Mouse (Mus musculus) forebrain, embryonic 12.5 days (tissue): ENCODE measurements around the gene Ltbp1. TPM values are rescaled to one million over a fixed set of nuclear protein-coding genes. Genes with fewer than 3 reads are reported as not detected.
"Not testable (repeated sequence)": the region's sequence is repeated elsewhere in the genome, so short reads cannot be mapped to it uniquely, and the experiment has no call there.

Source experiments
- ATAC-seq: fragments of 200-750 bp; cut with Nextera tagmentation; 2 replicates; pipeline ENCODE4 v1.8.0; 2017; ENCODE audit warnings: moderate TSS enrichment; ENCODE audit not compliant: low FRiP score
- H3K27ac ChIP-seq: fragments of 300-500 bp; sonication (generic); 2 replicates; pipeline ENCODE4 v1.5.1; 2016; ENCODE audit warnings: mild to moderate bottlenecking
- H3K27me3 ChIP-seq: fragments of 300-500 bp; sonication (generic); 2 replicates; pipeline ENCODE4 v1.6.1; 2016; ENCODE audit warnings: mild to moderate bottlenecking
- H3K36me3 ChIP-seq: fragments of 300-500 bp; sonication (generic); replicated peaks from 2 replicates; pipeline ENCODE4 v1.6.1; 2016; ENCODE audit warnings: mild to moderate bottlenecking
- H3K4me1 ChIP-seq: fragments of 300-500 bp; sonication (generic); 2 replicates; pipeline ENCODE4 v1.6.1; 2016
- H3K4me2 ChIP-seq: fragments of 300-500 bp; sonication (generic); 2 replicates; pipeline ENCODE4 v1.6.1; 2016; ENCODE audit warnings: mild to moderate bottlenecking, moderate library complexity
- H3K4me3 ChIP-seq: fragments of 300-500 bp; sonication (generic); replicated peaks from 2 replicates; pipeline ENCODE4 v1.5.1; 2016; ENCODE audit warnings: mild to moderate bottlenecking
- H3K9ac ChIP-seq: fragments of 300-500 bp; sonication (generic); 2 replicates; pipeline ENCODE4 v1.6.1; 2016; ENCODE audit warnings: mild to moderate bottlenecking
- H3K9me3 ChIP-seq: fragments of 300-500 bp; sonication (generic); 2 replicates; pipeline ENCODE4 v1.6.1; 2016
- WGBS: fragments of 180-500 bp; shearing (Covaris S2); methylation state at CpG from one replicate; pipeline ENCODE4 v1.1.7; 2016; 5-methylcytosine and 5-hydroxymethylcytosine counted together
- polyA plus RNA-seq: library from polyadenylated mRNA; unstranded; fragments of >200 nt; fragmentation: Nextera tagmentation; extraction: Ambion mirVana; gene quantifications from 2 replicates; pipeline ENCODE4 v1.2.1, GENCODE M21; 2016

The Ltbp1 gene
- polyA plus RNA-seq, 1 experiment from 2014 or later, result 4.0 TPM

- Histone ChIP-seq H3K4me2 (no peak overlapping the region), H3K9me3 (no peaks in the 10 kb centered on the region), H3K9ac (no peak overlapping the region), H3K27me3 (no peaks in the 10 kb centered on the region), H3K36me3 (no peaks in the 10 kb centered on the region), H3K4me3 (no peak overlapping the region), H3K27ac (no peak overlapping the region), H3K4me1 (peaks cover 7% of the 10 kb centered on the region; the same call in 1 of the 2 replicates)
- 87% methylated on average over 2 of the region's 2 CpGs for WGBS
- no peak for ATAC-seq
These were observed 134.4 kb downstream of the Ltbp1 start for GRCm38 (mm10) chr17:75139731-75140130.

- H3K4me3 ChIP-seq, H3K27ac ChIP-seq, H3K9me3 ChIP-seq, H3K9ac ChIP-seq, H3K27me3 ChIP-seq, H3K4me2 ChIP-seq, H3K36me3 ChIP-seq, ATAC-seq, H3K4me1 ChIP-seq: not testable (repeated sequence)
- 92% methylated on average over 7 of the region's 7 CpGs for WGBS
These were observed 137.5 kb downstream of the Ltbp1 start for GRCm38 (mm10) chr17:75142845-75143244.

GRCm38 (mm10) chr17:75143927-75144326, 138.6 kb downstream of the Ltbp1 start:
- Histone ChIP-seq H3K27me3 (no peaks in the 10 kb centered on the region), H3K9me3 (no peaks in the 10 kb centered on the region), H3K9ac (no peak overlapping the region), H3K36me3 (no peaks in the 10 kb centered on the region), H3K27ac (no peak overlapping the region), H3K4me2 (no peak overlapping the region), H3K4me3 (no peak overlapping the region), H3K4me1 (peaks cover 7% of the 10 kb centered on the region; the same call in 1 of the 2 replicates)
- WGBS, result 40% methylated on average over 6 of the region's 6 CpGs
- no peak for ATAC-seq

- no peaks in the 10 kb centered on the region for H3K9me3 ChIP-seq
- H3K4me1 ChIP-seq, result peaks cover 7% of the 10 kb centered on the region; the same call in 1 of the 2 replicates
- H3K9ac ChIP-seq, result no peak overlapping the region
- H3K27ac ChIP-seq, result no peak overlapping the region
- H3K36me3 ChIP-seq, result no peaks in the 10 kb centered on the region
- H3K27me3 ChIP-seq, result no peaks in the 10 kb centered on the region
- ATAC-seq, result no peak
- no peak overlapping the region for H3K4me3 ChIP-seq
- WGBS, result 91% methylated on average over 4 of the region's 4 CpGs
- H3K4me2 ChIP-seq, result no peak overlapping the region
These were observed 141.8 kb downstream of the Ltbp1 start for GRCm38 (mm10) chr17:75147218-75147617.

- no peaks in the 10 kb centered on the region for H3K4me1 ChIP-seq
These were observed 146.4 kb downstream of the Ltbp1 start for GRCm38 (mm10) chr17:75151800-75152199.

GRCm38 (mm10) chr17:75153088-75153487, 147.7 kb downstream of the Ltbp1 start:
- ATAC-seq, result no peak
- Histone ChIP-seq H3K27me3 (no peaks in the 10 kb centered on the region), H3K9ac (no peak overlapping the region), H3K9me3 (no peaks in the 10 kb centered on the region), H3K4me2 (no peak overlapping the region), H3K36me3 (no peaks in the 10 kb centered on the region), H3K4me3 (no peak overlapping the region), H3K27ac (no peak overlapping the region), H3K4me1 (no peaks in the 10 kb centered on the region)
- 79% methylated on average over 6 of the region's 6 CpGs for whole genome bisulfite sequencing

More at GRCm38 (mm10) chr17:75151800-75152199, 146.4 kb downstream of the Ltbp1 start:
- H3K27me3 ChIP-seq, result no peaks in the 10 kb centered on the region
- no peaks in the 10 kb centered on the region for H3K9me3 ChIP-seq
- no peaks in the 10 kb centered on the region for H3K36me3 ChIP-seq
- H3K9ac ChIP-seq, result no peak overlapping the region
- 89% methylated on average over 9 of the region's 9 CpGs for WGBS
- no peak for ATAC-seq
- no peak overlapping the region for H3K27ac ChIP-seq
- H3K4me3 ChIP-seq, result no peak overlapping the region
- no peak overlapping the region for H3K4me2 ChIP-seq

- Histone ChIP-seq H3K36me3 (no peaks in the 10 kb centered on the region), H3K4me3 (no peak overlapping the region), H3K4me1 (no peaks in the 10 kb centered on the region), H3K9me3 (no peaks in the 10 kb centered on the region), H3K9ac (no peak overlapping the region), H3K27me3 (no peaks in the 10 kb centered on the region), H3K4me2 (no peak overlapping the region), H3K27ac (no peak overlapping the region)
- 94% methylated on average over 6 of the region's 6 CpGs for WGBS
- ATAC-seq, result no peak
These were observed 153.0 kb downstream of the Ltbp1 start for GRCm38 (mm10) chr17:75158385-75158784.

GRCm38 (mm10) chr17:75159066-75159787, 153.9 kb downstream of the Ltbp1 start:
- H3K27me3 ChIP-seq, result no peaks in the 10 kb centered on the region
- no peak overlapping the region for H3K9ac ChIP-seq
- H3K9me3 ChIP-seq, result no peaks in the 10 kb centered on the region
- H3K27ac ChIP-seq, result no peak overlapping the region
- WGBS, result 92% methylated on average over 8 of the region's 8 CpGs
- H3K4me2 ChIP-seq, result no peak overlapping the region
- no peak for ATAC-seq
- H3K4me1 ChIP-seq, result no peaks in the 10 kb centered on the region
- no peak overlapping the region for H3K4me3 ChIP-seq
- no peaks in the 10 kb centered on the region for H3K36me3 ChIP-seq

- Histone ChIP-seq H3K27ac (no peak overlapping the region), H3K36me3 (no peaks in the 10 kb centered on the region), H3K27me3 (no peaks in the 10 kb centered on the region), H3K9me3 (no peaks in the 10 kb centered on the region), H3K4me2 (no peak overlapping the region), H3K9ac (no peak overlapping the region), H3K4me1 (no peaks in the 10 kb centered on the region), H3K4me3 (no peak overlapping the region)
- 88% methylated on average over 10 of the region's 10 CpGs for WGBS
- ATAC-seq, result no peak
These were observed 155.7 kb downstream of the Ltbp1 start for GRCm38 (mm10) chr17:75161062-75161461.

GRCm38 (mm10) chr17:75161931-75162330, 156.6 kb downstream of the Ltbp1 start:
- Histone ChIP-seq H3K9ac (no peak overlapping the region), H3K4me2 (no peak overlapping the region), H3K27me3 (no peaks in the 10 kb centered on the region), H3K4me1 (no peaks in the 10 kb centered on the region), H3K4me3 (no peak overlapping the region), H3K27ac (no peak overlapping the region), H3K9me3 (no peaks in the 10 kb centered on the region), H3K36me3 (no peaks in the 10 kb centered on the region)
- 85% methylated on average over 4 of the region's 4 CpGs for WGBS
- ATAC-seq, result no peak

GRCm38 (mm10) chr17:75164566-75164965, 159.2 kb downstream of the Ltbp1 start:
- H3K36me3 ChIP-seq, result no peaks in the 10 kb centered on the region
- no peak for ATAC-seq
- no peaks in the 10 kb centered on the region for H3K9me3 ChIP-seq
- H3K4me3 ChIP-seq, result no peak overlapping the region
- WGBS, result 91% methylated on average over 5 of the region's 5 CpGs
- H3K9ac ChIP-seq, result no peak overlapping the region
- no peak overlapping the region for H3K4me2 ChIP-seq
- H3K4me1 ChIP-seq, result no peaks in the 10 kb centered on the region
- H3K27ac ChIP-seq, result no peak overlapping the region
- no peaks in the 10 kb centered on the region for H3K27me3 ChIP-seq

GRCm38 (mm10) chr17:75168572-75169200, 163.3 kb downstream of the Ltbp1 start:
- ATAC-seq, result no peak
- Histone ChIP-seq H3K4me2 (no peak overlapping the region), H3K36me3 (no peaks in the 10 kb centered on the region), H3K27ac (no peak overlapping the region), H3K27me3 (no peaks in the 10 kb centered on the region), H3K9ac (no peak overlapping the region), H3K4me3 (no peak overlapping the region), H3K9me3 (no peaks in the 10 kb centered on the region), H3K4me1 (no peaks in the 10 kb centered on the region)
- 93% methylated on average over 3 of the region's 3 CpGs for WGBS

- no peak for ATAC-seq
- H3K4me1 ChIP-seq, result no peaks in the 10 kb centered on the region
- H3K27me3 ChIP-seq, result no peaks in the 10 kb centered on the region
- WGBS, result 91% methylated on average over 7 of the region's 7 CpGs
- H3K4me2 ChIP-seq, result no peak overlapping the region
- H3K9me3 ChIP-seq, result no peaks in the 10 kb centered on the region
- no peak overlapping the region for H3K4me3 ChIP-seq
- no peak overlapping the region for H3K27ac ChIP-seq
- no peak overlapping the region for H3K9ac ChIP-seq
- H3K36me3 ChIP-seq, result no peaks in the 10 kb centered on the region
These were observed 166.3 kb downstream of the Ltbp1 start for GRCm38 (mm10) chr17:75171659-75172058.
